Mouse (Mus musculus) liver, embryonic 11.5 days (tissue): ENCODE results near the gene Klf13. TPM values are rescaled to one million over a fixed set of nuclear protein-coding genes. Genes with fewer than 3 reads are reported as not detected.

Experiments
- ATAC-seq: fragments of 200-750 bp; cut with Nextera tagmentation; replicated peaks from 2 replicates; pipeline ENCODE4 v1.8.0; 2017; ENCODE audit warnings: moderate number of reproducible peaks, mild to moderate bottlenecking, moderate TSS enrichment, moderate library complexity; ENCODE audit not compliant: low FRiP score
- DNase-seq: peaks from one replicate; pipeline ENCODE4 v3.0.0-alpha.2; 2017; ENCODE audit warnings: low spot score
- H3K27ac ChIP-seq: fragments of 300-500 bp; sonication (generic); 2 replicates; pipeline ENCODE4 v1.5.1; 2014; ENCODE audit warnings: mild to moderate bottlenecking, low read depth, low read length, control low read depth
- H3K27me3 ChIP-seq: fragments of 300-500 bp; sonication (generic); replicated peaks from 2 replicates; pipeline ENCODE4 v1.6.1; 2014; ENCODE audit warnings: low read length, mixed read lengths; ENCODE audit not compliant: control insufficient read depth, insufficient read depth
- H3K36me3 ChIP-seq: fragments of 300-500 bp; sonication (generic); 2 replicates; pipeline ENCODE4 v1.6.1; 2014; ENCODE audit warnings: mild to moderate bottlenecking, low read length, moderate library complexity, mixed read lengths; ENCODE audit not compliant: control insufficient read depth, insufficient read depth
- H3K4me1 ChIP-seq: fragments of 300-500 bp; sonication (generic); replicated peaks from 2 replicates; pipeline ENCODE4 v1.6.1; 2014; ENCODE audit warnings: low read length, mixed read lengths; ENCODE audit not compliant: control insufficient read depth, insufficient read depth
- H3K4me2 ChIP-seq: fragments of 300-500 bp; sonication (generic); 2 replicates; pipeline ENCODE4 v1.6.1; 2014; ENCODE audit warnings: mild to moderate bottlenecking, control low read depth, moderate library complexity
- H3K4me3 ChIP-seq: fragments of 300-500 bp; sonication (generic); 2 replicates; pipeline ENCODE4 v1.5.1; 2014; ENCODE audit warnings: low read depth, low read length, control low read depth
- H3K9ac ChIP-seq: fragments of 300-500 bp; sonication (generic); 2 replicates; pipeline ENCODE4 v1.6.1; 2014; ENCODE audit warnings: low read depth, low read length, control low read depth
- H3K9me3 ChIP-seq: fragments of 300-500 bp; sonication (generic); 2 replicates; pipeline ENCODE4 v1.6.1; 2016; ENCODE audit warnings: low read length, inconsistent platforms, mixed read lengths; ENCODE audit not compliant: control insufficient read depth
- WGBS: fragments of 180-500 bp; shearing (Covaris S2); extraction: QIAGEN DNeasy Blood & Tissue Kit; methylation state at CpG from one replicate; pipeline ENCODE4 v1.1.7; 2014; 5-methylcytosine and 5-hydroxymethylcytosine counted together
- polyA plus RNA-seq: library from polyadenylated mRNA; unstranded; fragments of >200 nt; fragmentation: Nextera tagmentation; extraction: Ambion mirVana; gene quantifications from 2 replicates; pipeline ENCODE4 v1.2.1, GENCODE M21; 2014

Gene Klf13
- polyA plus RNA-seq, 1 experiment from 2014 or later = 20.0 TPM

DNA sequence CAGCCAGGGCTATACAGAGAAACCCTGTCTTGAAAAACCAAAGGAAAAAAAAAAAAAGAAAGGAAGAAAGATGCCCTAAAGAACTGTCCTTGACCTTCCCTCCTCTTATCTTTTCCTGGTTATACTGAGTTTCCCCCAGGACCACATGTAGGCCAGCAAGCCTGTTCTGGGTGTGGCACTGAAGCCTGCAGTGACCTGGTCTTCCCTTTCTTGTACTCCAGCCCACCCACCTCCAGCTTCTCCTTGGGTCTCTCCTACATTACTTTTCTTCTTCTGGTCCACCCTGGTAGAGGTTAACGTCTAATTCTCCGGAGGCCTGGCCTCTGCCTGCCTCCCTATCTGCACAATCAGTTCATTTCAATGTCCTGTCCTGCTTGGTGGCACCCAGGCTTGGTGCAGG is 16.7 kb upstream of the Klf13 start:
- H3K27ac ChIP-seq = 0 out of 2 replicates have a peak overlapping the region, but pooled peaks have one; percentile 46
- H3K9me3 ChIP-seq = no peaks in the 10 kb centered on the region
- DNase-seq (no peak), ATAC-seq (no peak)
- no peak overlapping the region for H3K4me2 ChIP-seq
- 76% methylated on average over 2 of the region's 2 CpGs for WGBS
- no peaks in the 10 kb centered on the region for H3K36me3 ChIP-seq
- no peak overlapping the region for H3K9ac ChIP-seq
- no peak overlapping the region for H3K4me3 ChIP-seq
- H3K27me3 ChIP-seq = no peaks in the 10 kb centered on the region; the same call in 1 of the 2 replicates
- peaks cover 28% of the 10 kb centered on the region for H3K4me1 ChIP-seq

- no peak overlapping the region for H3K9ac ChIP-seq
- no peak overlapping the region for H3K27ac ChIP-seq
- H3K4me3 ChIP-seq = no peak overlapping the region
- peaks cover 31% of the 10 kb centered on the region for H3K4me1 ChIP-seq
- WGBS = 47% methylated on average over 7 of the region's 7 CpGs
- H3K4me2 ChIP-seq = no peak overlapping the region
- ATAC-seq (peak; percentile 42), DNase-seq (no peak)
- no peaks in the 10 kb centered on the region for H3K27me3 ChIP-seq
- H3K9me3 ChIP-seq = no peaks in the 10 kb centered on the region
- H3K36me3 ChIP-seq = no peaks in the 10 kb centered on the region
Observed at GRCm38 (mm10) chr7:63952077-63952898, 13.6 kb upstream of the Klf13 start.

DNA sequence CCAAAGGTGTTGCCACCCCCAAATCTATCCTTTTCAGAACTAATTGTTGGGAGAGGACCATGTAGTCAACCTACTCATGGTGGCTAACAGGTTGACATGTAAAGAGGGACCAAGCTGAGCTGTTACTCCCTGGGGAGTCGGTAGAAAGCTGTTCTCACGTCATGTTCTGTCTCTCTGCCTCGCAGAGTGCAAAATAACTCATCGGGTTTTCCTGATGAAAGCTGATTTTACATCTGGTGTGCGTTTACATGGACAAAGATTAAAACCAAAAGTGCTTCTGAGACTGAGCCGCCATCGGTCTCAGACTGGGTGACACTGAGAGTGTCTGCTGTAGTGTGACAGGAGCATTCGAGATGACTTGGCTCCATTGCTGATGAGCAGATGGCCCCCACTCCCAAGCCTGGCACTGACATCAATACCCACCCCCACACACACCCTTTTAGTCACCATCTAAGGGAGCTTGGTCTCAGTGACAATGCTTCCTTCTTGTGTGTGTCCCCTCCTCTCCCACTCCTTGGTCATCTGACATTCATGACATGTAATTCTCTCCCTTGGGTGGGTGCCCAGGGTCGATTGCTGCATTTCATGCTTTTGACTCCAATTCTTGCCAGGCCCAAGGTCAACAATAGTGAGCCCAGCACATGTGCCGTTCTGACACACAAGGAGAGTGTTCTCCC is 12.4 kb upstream of the Klf13 start:
- WGBS = 78% methylated on average over 10 of the region's 10 CpGs
- H3K4me3 ChIP-seq = no peak overlapping the region

GRCm38 (mm10) chr7:63949176-63949575 is 10.5 kb upstream of the Klf13 start:
- Histone ChIP-seq H3K27ac (no peak overlapping the region), H3K4me3 (no peak overlapping the region), H3K9me3 (no peaks in the 10 kb centered on the region), H3K36me3 (no peaks in the 10 kb centered on the region), H3K4me2 (no peak overlapping the region), H3K9ac (no peak overlapping the region), H3K27me3 (no peaks in the 10 kb centered on the region), H3K4me1 (peaks cover 15% of the 10 kb centered on the region)
- 66% methylated on average over 3 of the region's 3 CpGs for WGBS
- ATAC-seq = no peak
- no peak for DNase-seq

More for the DNA sequence above, 12.4 kb upstream of the Klf13 start:
- Histone ChIP-seq H3K27me3 (no peaks in the 10 kb centered on the region), H3K9ac (no peak overlapping the region), H3K9me3 (no peaks in the 10 kb centered on the region), H3K4me2 (no peak overlapping the region), H3K27ac (no peak overlapping the region), H3K4me1 (peaks cover 20% of the 10 kb centered on the region), H3K36me3 (no peaks in the 10 kb centered on the region)
- ATAC-seq = no peak
- DNase-seq = no peak

DNA sequence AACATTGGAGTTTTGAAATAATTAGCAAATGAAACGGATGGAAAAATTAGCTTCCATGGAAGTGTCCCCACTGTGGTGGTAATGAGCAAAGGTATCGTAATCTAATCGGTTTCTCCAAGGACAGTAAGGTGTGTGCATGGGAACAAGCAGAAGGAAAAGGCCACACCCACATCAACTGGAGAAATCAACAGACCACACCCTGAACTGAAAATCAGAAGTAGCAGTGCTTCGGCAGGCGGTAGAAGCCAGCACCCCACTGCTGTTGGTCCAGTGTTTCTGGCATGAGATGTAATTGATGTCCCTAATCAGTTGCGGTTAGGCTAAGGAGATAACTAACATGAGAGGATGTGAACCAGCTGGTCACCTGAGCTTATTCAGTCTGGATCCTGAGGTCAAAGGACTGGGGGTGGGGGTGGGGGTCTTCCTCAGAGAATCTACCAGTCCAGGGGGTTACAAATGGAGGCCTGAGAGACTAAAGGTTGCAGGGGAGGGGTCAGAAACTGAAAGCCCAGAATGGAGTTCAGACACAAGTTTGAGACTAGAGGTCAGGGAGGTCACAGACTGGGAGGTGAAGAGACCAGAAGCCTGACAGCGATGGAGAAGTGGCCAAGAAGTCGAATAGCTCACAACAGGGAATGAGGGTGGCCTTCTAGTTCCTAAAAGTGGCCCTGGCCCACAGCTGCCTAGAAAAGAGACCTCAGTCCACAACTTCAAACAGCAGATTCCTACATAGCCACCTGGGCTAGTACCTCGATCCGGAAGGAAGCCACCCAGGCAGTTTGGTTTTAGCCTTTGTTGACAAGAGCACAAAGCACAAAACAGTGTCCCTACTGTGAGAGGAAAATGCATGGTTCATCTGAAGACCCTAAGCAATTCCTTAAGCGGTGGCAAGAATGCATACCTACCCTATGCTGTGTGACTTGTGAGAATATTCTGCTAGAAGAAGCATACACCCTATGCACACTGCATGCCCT is 9.1 kb upstream of the Klf13 start:
- Histone ChIP-seq H3K4me3 (no peak overlapping the region), H3K27me3 (no peaks in the 10 kb centered on the region), H3K4me1 (peaks cover 14% of the 10 kb centered on the region), H3K36me3 (no peaks in the 10 kb centered on the region), H3K9me3 (no peaks in the 10 kb centered on the region), H3K27ac (no peak overlapping the region), H3K4me2 (no peak overlapping the region), H3K9ac (no peak overlapping the region)
- ATAC-seq (no peak), DNase-seq (no peak)
- 61% methylated on average over 11 of the region's 11 CpGs for WGBS

GRCm38 (mm10) chr7:63943946-63944345 is 5.2 kb upstream of the Klf13 start:
- no peaks in the 10 kb centered on the region for H3K9me3 ChIP-seq
- no peaks in the 10 kb centered on the region for H3K27me3 ChIP-seq
- no peak overlapping the region for H3K4me3 ChIP-seq
- ATAC-seq (no peak), DNase-seq (no peak)
- no peak overlapping the region for H3K27ac ChIP-seq
- H3K36me3 ChIP-seq = no peaks in the 10 kb centered on the region
- H3K9ac ChIP-seq = no peak overlapping the region
- 53% methylated on average over 2 of the region's 2 CpGs for WGBS
- no peak overlapping the region for H3K4me2 ChIP-seq
- H3K4me1 ChIP-seq = peaks cover 24% of the 10 kb centered on the region

- 37% methylated on average over 4 of the region's 4 CpGs for WGBS
- H3K4me2 ChIP-seq = peak overlapping the region; percentile 57
- H3K27ac ChIP-seq = peak overlapping the region; percentile 74
- H3K4me1 ChIP-seq = peaks cover 21% of the 10 kb centered on the region
- no peaks in the 10 kb centered on the region for H3K36me3 ChIP-seq
- DNase-seq (no peak), ATAC-seq (no peak)
- no peaks in the 10 kb centered on the region for H3K9me3 ChIP-seq
- peak overlapping the region; percentile 31 for H3K9ac ChIP-seq
- H3K27me3 ChIP-seq = no peaks in the 10 kb centered on the region
- H3K4me3 ChIP-seq = no peak overlapping the region
Observed at GRCm38 (mm10) chr7:63941501-63941900, 2.8 kb upstream of the Klf13 start.

GRCm38 (mm10) chr7:63941050-63941449 is 2.3 kb upstream of the Klf13 start:
- Histone ChIP-seq H3K27ac (peak overlapping the region; percentile 74), H3K9ac (peak overlapping the region; percentile 31), H3K36me3 (no peaks in the 10 kb centered on the region), H3K27me3 (no peaks in the 10 kb centered on the region), H3K4me2 (peak overlapping the region; percentile 57), H3K4me3 (no peak overlapping the region), H3K9me3 (no peaks in the 10 kb centered on the region), H3K4me1 (peaks cover 22% of the 10 kb centered on the region)
- WGBS = 52% methylated on average over 3 of the region's 3 CpGs
- ATAC-seq (no peak), DNase-seq (no peak)
